Mouse (Mus musculus): ENCODE data around the gene Amy1.

DNA sequence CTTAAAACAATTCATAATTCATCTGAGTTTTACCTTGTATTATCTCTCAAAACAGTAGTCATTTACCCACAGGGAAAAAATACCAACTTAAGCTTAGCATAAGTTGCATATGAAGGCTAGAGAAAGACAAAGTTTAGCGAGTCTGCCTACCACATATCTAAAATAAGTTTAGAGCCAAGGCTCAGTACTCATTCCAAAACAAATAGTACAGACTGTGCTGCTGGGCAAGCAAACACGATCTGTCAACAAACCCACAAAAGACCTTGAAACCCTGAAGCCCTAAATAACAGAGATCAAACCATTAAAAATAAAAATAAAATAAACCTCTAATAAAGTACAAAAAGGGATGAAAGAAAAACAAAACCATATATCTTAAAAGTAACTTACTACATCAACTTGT is 32.4 kb downstream of the Amy1 start:
- no peak for TF ChIP-seq EP300 (IDR thresholded peaks at IDR 0.05; ENCODE audit: low read depth in 1 of 2, low read length in 2 of 2)
- no peak for TF ChIP-seq CTCF (IDR thresholded peaks at IDR 0.05 in 2 of 3, conservative IDR thresholded peaks at IDR 0.05 in 1 of 3; ENCODE audit: control insufficient read depth in 1 of 3, insufficient read depth in 1 of 3, low read depth in 2 of 3, low read length in 3 of 3, poor library complexity in 1 of 3, severe bottlenecking in 1 of 3)
- TF ChIP-seq CHD2 (IDR thresholded peaks at IDR 0.05; ENCODE audit: low read length), result no peak
- no peak for TF ChIP-seq GATA1 (IDR thresholded peaks at IDR 0.05; ENCODE audit: low read depth, low read length)
